Mouse (Mus musculus) MEL-GATA-1-ER (cell line): ENCODE data around the gene Reep6.

Source experiments
- DNase-seq: peaks from one replicate; pipeline ENCODE4 v3.0.0-alpha.2; 2012; ENCODE audit warnings: low read depth; ENCODE audit errors: extremely low read depth

The Reep6 gene

DNA sequence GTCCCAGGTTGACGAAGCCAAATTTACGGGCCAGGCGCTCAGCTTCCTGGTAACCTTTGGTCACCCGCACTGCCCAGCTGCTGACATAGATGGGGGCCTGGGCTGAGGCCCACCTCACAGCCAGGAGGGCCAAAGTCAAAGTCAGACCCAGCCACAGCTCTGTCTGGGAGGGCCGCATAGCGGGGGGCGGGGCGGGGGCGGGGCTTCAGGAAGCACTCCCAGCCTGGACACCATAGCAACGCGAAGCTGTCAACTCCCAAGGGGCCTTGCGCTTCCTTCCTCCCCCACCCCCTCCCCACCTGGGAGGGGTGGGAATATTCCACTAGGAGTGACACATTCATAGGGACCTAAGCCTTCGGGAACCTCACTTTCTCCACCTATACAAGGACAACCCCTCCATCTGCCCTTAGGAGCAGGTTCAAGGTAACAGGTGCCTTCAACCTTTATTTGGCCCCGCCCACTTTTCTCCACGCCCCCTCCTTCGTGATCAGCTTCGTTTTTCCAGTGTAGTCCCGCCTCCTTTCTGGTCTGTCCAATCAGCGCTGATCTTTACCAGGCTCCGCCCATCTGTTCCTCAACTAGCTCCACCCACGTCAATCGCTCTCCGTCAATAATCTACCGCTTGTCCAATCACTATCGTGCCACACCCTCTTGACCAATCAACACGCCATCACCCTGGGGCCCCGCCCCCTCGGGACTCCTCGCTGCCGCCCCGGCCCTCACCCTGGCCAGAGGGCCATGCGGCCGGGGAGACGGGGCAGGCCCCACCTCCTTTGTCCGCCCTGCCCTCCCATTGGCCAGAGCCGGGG, at the start of gene Reep6, which contains the start of gene Pcsk4:
Reep6 (plus strand) TSS at position 681 of the 809 bp plus-strand sequence.
Pcsk4 (minus strand) TSS at position 226 of the 809 bp plus-strand sequence.
- peak; percentile 94 for DNase-seq

DNA sequence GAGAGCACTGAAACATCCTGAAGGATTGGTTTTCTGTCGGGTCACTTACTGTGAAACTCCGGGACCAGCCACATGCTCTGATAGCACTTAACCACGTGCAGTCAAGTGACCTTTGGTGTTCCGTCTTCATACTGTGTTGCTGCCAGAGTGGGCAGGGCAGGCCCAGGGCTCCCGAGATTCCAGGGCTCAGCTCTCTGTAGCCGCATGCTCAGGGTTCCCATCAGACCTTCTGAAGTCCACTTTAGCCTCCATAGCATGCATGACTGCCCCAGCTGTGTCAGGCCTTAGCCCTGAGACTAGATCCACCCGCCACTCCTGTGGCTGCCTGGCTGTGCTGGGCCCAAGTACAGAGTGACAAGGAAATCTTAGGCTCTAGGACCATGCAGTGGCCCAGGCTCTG, 48.4 kb upstream of the Reep6 start:
- DNase-seq: no peak

DNA sequence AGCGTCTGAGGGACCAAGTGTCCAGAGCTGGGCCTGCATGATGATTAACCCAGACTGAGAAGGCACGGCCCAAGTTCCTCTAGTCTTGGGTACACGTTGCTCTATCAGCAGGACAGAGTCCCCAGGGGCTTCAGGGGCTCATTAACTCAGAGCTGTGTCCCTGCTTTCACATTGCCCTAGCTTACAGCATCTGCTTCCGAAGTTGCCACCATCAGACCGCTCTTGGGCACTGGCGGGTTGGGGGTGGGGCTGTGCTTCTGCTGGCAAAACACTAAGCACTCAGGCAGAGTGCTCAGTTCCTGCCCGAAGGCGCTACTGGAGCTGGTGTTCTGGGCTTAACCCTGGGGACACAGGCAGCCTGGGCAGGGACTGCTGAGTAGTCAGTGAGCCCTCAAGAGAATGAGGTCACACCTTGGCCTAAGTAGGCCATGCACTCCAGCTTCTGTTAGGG, 47.8 kb upstream of the Reep6 start:
- DNase-seq: no peak

DNA sequence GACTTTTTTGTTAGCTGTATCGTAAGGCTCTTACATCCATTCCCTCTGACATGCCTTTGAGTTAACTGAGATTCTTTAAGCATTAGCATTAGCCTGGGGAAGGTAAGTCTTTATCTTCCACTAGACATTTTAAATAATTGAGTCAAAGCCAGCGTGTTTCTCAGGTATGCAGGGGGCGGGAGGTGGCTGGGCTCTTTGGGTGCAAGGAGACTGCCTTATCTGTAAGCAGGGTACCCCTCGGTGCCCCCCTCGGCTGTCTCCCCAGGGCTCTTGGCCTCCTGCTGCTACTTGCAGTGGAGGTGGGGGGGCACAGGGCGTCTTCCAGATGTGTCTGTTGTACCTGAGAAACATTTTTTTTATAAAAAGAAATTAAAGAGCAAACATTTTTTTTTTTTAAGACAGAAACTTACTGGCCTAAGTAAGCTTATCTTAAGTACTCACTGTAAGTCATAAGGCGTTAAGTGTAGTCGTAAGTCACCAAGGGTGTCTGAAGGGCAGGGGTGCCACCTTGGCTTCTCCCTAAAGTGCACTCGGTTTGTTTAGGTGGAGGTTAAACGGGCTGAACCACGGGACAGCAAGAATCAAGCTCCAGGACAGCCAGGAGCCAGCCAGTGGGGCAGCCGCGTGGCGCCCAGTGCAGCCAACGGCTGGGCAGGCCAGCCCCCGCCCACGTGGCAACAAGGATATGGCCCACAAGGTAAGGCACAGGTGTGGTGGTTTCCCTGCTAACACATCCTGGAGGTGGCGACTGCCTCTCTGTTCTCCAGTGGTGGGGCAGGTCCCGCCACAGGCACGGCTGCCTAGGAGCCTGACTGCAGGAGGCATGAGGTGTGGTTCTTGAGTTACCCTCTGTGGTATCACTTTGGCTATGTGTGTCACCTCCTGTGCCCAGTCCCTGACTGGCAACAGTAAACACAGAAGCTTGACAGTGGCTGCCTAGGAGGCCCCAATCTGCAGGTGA, 47.0 kb upstream of the Reep6 start:
- no peak for DNase-seq

DNA sequence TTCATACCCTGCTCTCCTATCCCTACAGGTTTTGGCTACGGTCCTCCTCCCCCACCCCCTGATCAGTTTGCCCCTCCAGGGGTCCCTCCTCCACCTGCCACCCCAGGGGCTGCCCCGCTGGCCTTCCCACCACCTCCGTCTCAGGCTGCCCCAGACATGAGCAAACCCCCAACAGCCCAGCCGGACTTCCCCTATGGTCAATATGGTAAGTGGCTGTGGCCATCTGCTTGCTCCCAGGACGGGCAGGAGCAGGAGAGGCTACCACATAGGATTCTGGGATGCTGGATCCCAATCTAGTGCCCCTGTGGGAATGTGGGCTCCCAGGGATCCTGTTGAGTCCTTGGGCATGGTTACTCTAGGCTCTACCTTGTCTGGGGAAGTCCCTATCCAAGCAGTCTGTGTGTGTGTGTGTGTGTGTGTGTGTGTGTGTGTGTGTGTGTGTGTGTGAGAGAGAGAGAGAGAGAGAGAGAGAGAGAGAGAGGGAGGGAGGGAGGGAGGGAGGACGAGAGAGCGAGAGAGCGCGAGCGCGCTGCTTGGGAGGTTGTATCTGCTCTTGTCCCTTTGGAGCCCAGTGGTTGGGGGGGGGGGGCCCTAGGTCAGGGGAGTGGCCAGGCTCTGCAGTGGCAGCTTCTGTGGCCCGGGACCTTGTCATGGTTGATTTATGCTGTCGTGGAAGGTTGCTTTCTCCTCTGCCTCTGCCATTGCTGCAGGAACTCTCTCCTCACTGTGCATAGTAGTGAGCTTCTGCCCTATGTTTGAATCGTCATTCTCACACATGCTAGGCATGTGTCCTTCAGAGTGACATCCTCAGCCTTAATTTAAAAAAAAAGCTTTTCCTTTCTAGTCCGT, 44.3 kb upstream of the Reep6 start:
- no peak for DNase-seq

DNA sequence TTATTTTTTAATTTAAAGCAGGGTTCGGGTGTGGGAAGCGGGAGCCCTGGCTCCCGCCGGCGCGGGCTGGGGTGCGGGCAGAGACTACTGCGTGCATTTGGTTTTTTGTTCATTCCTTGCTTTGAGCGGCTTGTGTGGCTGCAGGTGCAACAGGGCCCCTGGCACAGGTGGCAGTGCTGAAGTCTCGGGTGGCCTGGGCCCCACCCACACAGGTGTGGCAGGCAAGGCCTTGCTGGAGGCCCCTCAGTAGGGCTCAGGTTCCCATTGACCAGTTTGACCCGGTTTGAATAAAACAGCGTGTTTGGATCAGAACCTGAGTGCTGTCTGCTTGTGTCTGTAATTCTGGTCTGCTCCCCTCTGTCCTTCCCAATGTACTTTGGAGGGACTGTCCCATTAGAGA, 41.7 kb upstream of the Reep6 start:
- no peak for DNase-seq

DNA sequence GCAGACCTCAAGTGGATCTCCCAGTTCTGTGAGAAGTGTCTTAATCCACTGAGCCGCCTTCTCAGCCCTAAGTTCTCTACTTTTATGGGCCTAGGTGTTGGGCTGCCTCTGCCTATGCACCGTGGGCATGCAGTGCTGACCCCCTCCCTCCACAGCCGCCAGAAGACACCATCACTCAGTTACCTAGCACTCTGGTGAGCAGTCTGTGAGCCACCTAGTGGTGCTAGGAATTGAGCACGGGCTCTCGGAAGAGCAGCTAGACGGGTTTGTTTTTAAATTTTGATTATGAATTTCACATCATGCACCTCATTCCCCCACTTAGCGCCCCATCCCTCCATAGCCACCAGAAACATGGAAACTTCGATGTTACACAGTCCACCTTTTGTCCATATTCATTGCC, 41.1 kb upstream of the Reep6 start:
- DNase-seq: no peak

DNA sequence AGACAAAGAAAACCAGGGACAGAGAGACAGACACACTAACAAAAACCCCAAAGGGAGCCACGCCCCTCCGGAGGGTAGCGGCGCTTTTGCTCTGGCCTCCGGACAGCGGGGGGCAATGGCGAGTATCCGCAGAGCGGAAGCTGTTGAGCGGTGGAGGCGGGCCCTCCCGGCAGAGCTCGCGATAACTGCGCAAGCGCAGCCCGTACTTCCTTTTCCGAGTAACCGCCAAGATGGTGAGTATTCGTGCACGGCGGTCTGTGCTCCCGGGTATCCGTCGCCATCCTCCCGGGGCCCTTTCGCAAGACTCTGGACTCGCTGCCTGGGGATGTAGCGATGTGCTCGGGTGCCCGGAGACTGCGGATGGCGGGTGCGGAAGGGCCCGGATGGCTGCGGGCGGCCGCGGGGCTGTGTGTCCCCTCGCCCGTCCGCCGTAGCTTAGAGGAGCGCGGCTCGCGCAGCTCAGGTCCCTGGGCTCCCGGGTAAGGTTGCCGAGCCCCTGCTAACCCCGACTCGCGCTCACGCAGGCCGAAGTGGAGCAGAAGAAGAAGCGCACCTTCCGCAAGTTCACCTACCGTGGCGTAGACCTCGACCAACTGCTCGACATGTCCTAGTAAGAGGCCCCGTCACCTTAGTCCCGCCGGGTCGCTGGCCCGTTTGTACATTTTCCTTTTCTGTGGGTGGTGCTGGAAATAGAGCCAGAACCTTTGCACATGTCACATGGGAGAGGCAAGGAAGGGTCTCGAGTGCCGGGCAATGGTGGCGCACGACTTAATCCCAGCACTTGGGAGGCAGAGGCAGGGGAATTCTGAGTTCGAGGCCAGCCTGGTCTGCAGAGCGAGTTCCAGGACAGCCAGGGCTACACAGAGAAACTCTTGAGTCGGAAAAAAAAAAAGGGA, 37.3 kb upstream of the Reep6 start, which contains the start of gene Rps15:
Rps15 (plus strand) TSS at position 203 of the 896 bp plus-strand sequence.
- peak; percentile 84 for DNase-seq

DNA sequence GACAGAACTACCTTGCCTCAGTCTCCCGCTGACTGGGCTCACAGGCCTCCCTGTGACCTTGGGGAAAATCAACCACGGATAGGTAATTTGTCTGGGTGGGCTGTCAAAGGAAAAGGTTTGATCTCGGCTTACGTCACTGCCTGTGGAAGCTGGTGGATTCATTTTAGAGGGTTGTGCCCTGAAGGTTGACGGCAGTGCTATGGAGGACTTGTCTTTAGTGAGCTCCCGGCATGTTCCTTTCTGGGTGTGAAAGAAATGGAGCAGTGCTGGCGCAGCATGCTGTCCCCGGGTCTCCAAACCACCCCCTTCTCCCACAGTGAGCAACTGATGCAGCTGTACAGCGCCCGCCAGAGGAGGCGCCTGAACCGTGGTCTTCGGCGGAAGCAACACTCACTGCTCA, 36.4 kb upstream of the Reep6 start:
- no peak for DNase-seq

DNA sequence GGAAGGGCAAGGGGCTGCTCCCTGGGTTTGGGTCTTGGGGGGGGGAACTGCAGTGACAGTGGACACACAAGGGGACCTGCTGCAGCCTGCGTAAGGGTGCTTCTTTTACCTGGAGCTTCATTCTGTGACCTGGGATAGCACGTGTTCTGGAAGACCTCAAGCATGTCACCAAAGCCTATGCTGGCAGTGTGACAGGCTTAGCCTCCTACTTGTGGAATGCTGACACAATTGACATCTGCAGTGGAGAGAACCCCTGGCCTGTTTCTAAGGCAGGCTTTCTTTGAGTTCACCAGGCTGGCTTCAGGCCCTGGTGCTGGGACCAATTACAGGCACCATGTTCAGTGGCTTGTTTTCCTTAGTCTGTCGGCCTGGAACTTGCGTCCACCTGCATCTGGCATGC, 35.4 kb upstream of the Reep6 start:
- no peak for DNase-seq

DNA sequence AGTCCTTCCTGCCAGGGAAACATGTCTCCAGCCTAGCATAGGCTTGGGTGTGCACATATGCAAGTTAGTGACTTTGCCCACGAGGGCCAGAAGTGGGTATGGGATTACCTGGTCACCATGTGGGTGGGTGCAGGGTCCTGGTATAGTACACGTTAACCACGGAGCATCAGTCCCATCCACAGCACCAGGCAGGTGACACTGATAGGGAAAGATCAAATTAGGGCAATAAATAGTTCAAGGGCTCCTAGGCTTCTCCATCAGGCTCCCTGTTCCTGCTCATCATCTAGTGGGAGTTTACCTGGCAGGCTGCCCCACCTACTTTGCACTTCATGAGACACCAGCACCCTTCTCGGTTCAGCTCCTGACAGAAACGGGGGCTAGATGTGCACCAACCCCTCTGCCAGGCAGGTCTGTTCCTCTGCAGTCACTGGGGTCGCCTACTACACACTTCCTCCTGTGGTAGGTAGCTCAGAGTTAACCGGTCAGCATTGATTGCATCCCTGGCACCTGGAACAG, 34.9 kb upstream of the Reep6 start:
- no peak for DNase-seq

DNA sequence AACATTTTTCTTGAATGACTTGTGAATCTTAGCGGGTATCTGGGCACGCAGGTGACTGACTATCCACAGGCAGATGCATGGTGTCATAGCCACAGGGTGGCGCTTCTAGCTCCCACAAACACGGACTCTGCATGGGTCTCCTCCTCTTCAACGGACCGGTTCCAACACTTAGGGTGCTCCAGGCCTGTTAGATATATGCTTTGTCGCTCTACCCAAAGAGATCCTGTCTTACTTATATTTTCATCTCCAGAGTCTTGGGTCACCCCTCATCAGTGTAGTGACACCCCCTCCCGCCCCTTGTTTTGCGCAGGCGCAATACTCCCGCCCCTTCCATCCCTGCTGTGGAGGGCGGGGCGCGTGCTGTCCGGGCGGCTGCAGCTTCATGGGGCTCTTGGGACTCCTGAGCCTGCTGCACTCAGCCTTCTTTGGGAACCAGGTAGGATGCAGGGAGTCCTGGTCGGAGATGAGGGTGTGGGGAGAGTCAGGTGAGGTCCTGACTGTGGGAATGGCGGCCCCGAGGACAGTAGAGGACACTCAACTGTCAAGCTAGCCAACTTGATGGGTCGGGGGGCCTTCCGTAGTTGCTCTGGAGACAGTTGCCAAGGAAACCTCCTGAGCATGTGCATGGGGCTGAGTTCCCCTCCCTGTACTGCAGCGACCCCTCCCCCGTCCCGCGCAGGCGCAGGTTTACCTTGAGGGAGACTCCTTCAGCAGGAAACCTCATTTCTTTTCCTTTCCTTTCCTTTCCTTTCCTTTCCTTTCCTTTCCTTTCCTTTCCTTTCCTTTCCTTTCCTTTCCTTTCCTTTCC, 33.9 kb upstream of the Reep6 start, which contains the start of gene Apc2:
Apc2 (plus strand) TSS at position 360 of the 808 bp plus-strand sequence.
- peak; percentile 63 for DNase-seq

DNA sequence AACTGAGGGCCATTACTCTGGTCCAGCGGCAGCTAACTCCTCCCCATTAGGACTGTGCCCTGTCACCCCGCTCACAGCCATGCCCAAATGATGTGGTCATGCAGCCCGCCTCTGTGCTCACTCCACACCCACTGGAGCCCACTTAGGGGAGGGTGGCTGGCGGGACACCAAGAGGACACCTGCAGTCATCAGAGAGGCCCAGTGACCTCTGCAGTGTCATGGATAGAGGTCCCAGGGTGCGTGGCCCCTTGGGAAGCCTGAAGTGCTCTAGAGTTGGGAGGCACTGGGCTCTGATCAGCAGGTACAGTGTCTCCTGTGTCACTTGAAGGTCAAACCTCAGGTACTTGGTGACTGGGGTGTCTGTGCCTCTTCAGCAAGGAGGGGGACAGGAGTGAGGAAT, 32.9 kb upstream of the Reep6 start:
- no peak for DNase-seq

DNA sequence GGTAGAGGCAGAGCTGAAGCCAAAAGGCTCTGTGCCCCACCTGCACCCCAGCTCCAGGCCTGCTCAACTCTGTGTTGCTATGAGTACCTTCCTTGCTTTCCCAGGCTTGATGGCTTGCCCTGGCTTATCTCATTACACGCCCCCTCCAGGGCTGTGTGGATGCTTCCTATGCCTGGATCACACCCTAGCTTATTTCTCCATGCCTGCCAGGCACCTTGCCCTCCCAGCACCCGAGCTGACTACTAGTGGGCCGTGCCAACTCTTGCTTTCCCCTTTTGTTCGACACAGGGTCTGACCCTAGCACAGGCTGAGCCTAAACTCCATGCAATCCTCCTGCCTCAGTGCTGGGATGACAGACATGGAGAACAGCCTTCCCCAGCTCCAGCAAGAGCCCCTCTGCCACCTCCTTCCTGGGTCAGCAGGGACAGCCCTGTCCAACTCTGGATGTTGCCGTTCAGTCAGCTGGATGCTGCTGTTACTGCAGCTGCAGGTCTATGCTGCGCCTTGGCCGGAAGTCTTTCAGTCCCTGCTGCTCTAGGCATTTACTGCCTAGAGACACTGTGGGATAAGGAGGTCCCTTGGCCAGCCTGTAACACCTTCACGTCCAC, 32.1 kb upstream of the Reep6 start:
- DNase-seq: no peak

DNA sequence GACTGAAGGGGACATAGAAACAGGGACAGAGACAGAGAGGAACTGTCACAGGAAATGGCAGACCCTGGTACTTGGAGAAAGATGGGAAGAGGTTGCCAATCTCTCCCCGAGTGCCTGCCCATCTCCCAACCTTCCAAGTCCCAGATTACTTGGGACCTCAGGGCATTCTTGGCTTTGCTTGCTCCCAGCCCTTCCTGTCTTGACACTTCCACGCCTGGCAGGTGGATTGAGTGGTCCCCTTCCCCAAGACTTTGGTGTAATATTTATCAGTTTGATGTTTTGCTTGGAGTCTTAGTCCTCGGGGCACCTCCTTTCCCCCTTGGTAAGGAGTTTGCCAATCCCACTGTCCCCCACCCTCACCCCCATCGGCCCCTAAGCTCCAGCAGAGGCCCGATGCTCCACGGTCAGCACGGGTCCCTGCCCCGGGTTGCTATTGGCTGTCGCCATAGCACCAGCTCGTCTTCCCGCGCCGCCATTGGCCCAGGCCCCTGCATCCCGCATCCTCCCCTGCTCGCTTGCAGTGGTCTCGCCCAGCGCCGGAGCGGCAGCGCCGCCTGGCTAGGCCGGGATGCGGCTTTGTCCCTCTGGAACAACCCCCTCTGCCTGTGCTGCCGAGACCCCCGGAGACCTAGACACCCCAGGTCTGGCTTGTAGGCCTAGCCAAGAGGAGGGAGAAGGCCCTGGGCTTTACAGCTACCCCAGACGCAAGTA, 31.0 kb upstream of the Reep6 start:
- DNase-seq: no peak

DNA sequence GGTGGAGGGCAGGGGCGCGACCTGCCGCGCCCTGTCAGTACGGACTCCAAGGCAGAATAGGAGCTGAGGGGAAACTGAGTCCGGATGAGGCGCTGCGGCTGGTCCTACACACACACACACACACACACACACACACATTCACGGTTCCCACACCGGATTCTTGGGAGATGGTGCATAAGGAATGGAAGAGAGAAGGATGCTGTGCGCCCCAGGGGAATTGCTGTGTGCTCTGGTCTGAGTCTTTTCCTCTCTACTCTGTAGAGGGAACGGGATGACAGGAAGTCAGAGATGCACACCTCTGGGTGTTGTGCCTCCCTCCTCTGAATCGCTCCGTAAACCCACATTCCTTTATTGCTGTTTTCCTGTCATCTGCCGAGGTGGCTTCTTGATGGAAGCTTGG, 30.5 kb upstream of the Reep6 start:
- no peak for DNase-seq

DNA sequence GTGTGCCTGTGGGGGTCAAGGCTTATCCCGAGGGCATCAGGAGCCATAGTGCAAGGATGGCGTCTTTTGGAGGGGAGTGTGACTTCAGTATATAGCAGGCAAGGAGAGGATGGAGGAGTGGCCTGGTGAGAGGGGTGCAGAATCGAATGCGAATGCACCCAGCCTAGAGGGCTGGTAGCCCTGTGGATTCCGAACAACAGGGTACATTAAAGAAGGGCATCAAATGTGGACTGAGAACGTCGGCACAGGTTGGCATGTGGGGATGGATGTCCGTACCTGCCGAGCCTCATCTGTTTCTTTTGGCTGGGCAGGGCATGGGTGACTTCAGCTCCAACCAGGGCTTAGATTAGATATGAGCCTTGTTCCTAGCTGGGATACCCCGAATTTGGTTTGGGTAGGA, 29.9 kb upstream of the Reep6 start:
- DNase-seq: no peak

DNA sequence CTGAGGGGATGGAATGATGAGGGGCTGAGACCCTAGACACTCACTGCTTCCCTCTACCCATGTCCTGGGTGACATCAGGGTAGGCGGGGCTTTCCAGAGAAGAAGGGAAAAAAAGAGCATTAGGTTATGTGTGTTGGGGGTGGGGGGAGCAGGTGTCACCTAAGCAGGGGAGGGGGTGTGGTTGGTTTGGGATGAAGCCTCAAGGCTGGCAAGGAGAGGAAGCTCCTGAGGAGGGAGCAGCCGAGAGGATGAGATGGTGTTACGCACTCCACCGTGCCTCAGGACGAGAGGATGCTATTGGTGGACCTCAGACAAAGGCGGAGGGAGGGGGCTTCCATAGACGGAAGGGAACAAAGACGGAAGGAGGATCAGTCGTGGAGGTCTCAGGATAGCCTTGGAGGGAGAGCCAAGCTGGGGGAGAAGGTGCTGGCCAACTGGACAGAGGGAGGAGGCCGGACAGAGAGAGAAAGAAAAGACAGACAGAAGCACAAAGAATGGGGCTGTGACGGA, 29.0 kb upstream of the Reep6 start:
- DNase-seq: no peak
